Mouse (Mus musculus) liver, postnatal 0 days (tissue): ENCODE data around the gene Dock1. TPM values are rescaled to one million over a fixed set of nuclear protein-coding genes. Genes with fewer than 3 reads are reported as not detected.
A peak's percentile ranks its signal among the peaks of the same experiment; 100 is the strongest.

Source experiments
- ATAC-seq: fragments of 200-750 bp; cut with Nextera tagmentation; 2 replicates; pipeline ENCODE4 v1.8.0; 2017; ENCODE audit warnings: mild to moderate bottlenecking, moderate library complexity
- DNase-seq: peaks from one replicate; pipeline ENCODE4 v3.0.0-alpha.2; 2016
- H3K27ac ChIP-seq: fragments of 300-500 bp; sonication (generic); 2 replicates; pipeline ENCODE4 v1.5.1; 2014; ENCODE audit warnings: antibody characterized with exemption, moderate library complexity, mild to moderate bottlenecking, low read depth
- H3K27me3 ChIP-seq: fragments of 300-500 bp; sonication (generic); 2 replicates; pipeline ENCODE4 v1.6.1; 2014; ENCODE audit warnings: low read length, control low read depth, mixed read lengths; ENCODE audit not compliant: insufficient read depth
- H3K36me3 ChIP-seq: fragments of 300-500 bp; sonication (generic); replicated peaks from 2 replicates; pipeline ENCODE4 v1.6.1; 2014; ENCODE audit warnings: mild to moderate bottlenecking, control low read depth, low read length, moderate library complexity, mixed read lengths; ENCODE audit not compliant: insufficient read depth
- H3K4me1 ChIP-seq: fragments of 300-500 bp; sonication (generic); 2 replicates; pipeline ENCODE4 v1.6.1; 2014; ENCODE audit warnings: antibody characterized with exemption, mild to moderate bottlenecking, control low read depth; ENCODE audit not compliant: insufficient read depth
- H3K4me2 ChIP-seq: fragments of 300-500 bp; sonication (generic); 2 replicates; pipeline ENCODE4 v1.6.1; 2014; ENCODE audit warnings: low read depth, mild to moderate bottlenecking, low read length, moderate library complexity, mixed read lengths
- H3K4me3 ChIP-seq: fragments of 300-500 bp; sonication (generic); 2 replicates; pipeline ENCODE4 v1.5.1; 2014; ENCODE audit warnings: low read depth, low read length
- H3K9ac ChIP-seq: fragments of 300-500 bp; sonication (generic); replicated peaks from 2 replicates; pipeline ENCODE4 v1.6.1; 2014; ENCODE audit warnings: mild to moderate bottlenecking, moderate library complexity
- H3K9me3 ChIP-seq: fragments of 300-500 bp; sonication (generic); 2 replicates; pipeline ENCODE4 v1.6.1; 2016; ENCODE audit warnings: mild to moderate bottlenecking, control low read depth, low read length, mixed read lengths
- CTCF ChIP-seq: sonication (generic); IDR thresholded peaks from 2 replicates; pipeline ENCODE4 v1.5.1; 2016; ENCODE audit warnings: antibody characterized with exemption, low read depth
- EP300 ChIP-seq: IDR thresholded peaks from 2 replicates; pipeline ENCODE4 v1.6.1; 2016; ENCODE audit warnings: antibody characterized with exemption, low read depth, mild to moderate bottlenecking
- WGBS: fragments of 180-500 bp; shearing (Covaris S2); extraction: QIAGEN DNeasy Blood & Tissue Kit; methylation state at CpG from one replicate; pipeline ENCODE4 v1.1.7; 2014; ENCODE audit not compliant: insufficient replicate concordance; 5-methylcytosine and 5-hydroxymethylcytosine counted together
- polyA plus RNA-seq: library from polyadenylated mRNA; unstranded; fragments of >200 nt; fragmentation: Nextera tagmentation; extraction: Ambion mirVana; gene quantifications from 2 replicates; pipeline ENCODE4 v1.2.1, GENCODE M21; 2015

Gene Dock1
- polyA plus RNA-seq, 1 experiment from 2014 or later, result 3.2 TPM

GRCm38 (mm10) chr7:134690806-134691205, 20.4 kb downstream of the Dock1 start:
- Histone ChIP-seq H3K9me3 (no peaks in the 10 kb centered on the region), H3K27me3 (no peaks in the 10 kb centered on the region), H3K4me1 (peaks cover 21% of the 10 kb centered on the region), H3K27ac (no peak overlapping the region), H3K4me3 (no peak overlapping the region), H3K9ac (no peak overlapping the region), H3K36me3 (no peaks in the 10 kb centered on the region), H3K4me2 (no peak overlapping the region)
- ATAC-seq (no peak), DNase-seq (no peak)
- WGBS, result 77% methylated on average over 3 of the region's 3 CpGs
- TF ChIP-seq EP300, result no peak
- no peak for TF ChIP-seq CTCF

DNA sequence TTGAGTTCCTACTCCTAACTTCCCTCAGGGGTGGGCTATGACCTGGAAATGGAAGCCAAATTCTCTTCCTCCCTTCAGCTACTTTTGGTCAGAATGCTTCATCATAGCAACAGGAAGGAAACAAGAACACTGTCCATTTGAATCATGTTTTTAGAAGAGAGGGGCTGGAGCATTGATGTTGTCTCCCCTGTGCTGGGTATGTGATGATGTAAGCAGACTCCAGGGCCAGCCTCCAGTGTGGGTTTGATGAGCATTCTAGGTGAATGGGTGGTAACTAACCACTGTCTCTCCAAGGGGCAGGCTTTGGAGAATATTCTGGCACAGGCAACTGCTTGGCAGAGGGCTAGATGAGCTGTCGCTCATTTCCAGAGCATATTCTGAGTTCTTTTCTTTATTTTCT, 22.9 kb downstream of the Dock1 start:
- TF ChIP-seq EP300 (no peak), CTCF (no peak)
- Histone ChIP-seq H3K4me2 (no peak overlapping the region), H3K9ac (no peak overlapping the region), H3K9me3 (no peaks in the 10 kb centered on the region), H3K4me3 (no peak overlapping the region), H3K36me3 (no peaks in the 10 kb centered on the region), H3K27me3 (no peaks in the 10 kb centered on the region), H3K4me1 (peaks cover 25% of the 10 kb centered on the region), H3K27ac (no peak overlapping the region)
- ATAC-seq (no peak), DNase-seq (no peak)
- 86% methylated on average over 1 of the region's 1 CpGs for WGBS

DNA sequence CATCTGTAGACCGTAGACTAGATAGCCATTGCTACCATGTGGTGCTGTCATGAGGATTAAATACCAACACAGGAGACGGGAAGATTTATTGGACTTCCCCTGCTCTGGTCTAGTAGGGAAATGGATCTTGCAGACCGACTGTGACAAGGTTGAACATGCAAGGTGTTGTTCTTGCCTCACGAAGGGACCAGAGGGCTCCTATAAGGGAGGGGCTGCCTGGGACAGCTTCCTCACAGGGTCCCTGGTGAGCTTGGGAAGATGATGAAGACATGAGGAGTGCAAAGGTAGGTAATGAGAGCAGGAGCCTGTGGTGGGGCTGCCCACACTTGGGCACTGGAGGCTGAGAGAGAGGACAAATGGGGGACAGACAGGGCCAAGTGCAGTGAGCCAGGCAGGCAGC, 25.0 kb downstream of the Dock1 start:
- Histone ChIP-seq H3K4me3 (no peak overlapping the region), H3K27ac (no peak overlapping the region), H3K9ac (no peak overlapping the region), H3K36me3 (no peaks in the 10 kb centered on the region), H3K27me3 (no peaks in the 10 kb centered on the region), H3K4me2 (no peak overlapping the region), H3K9me3 (no peaks in the 10 kb centered on the region), H3K4me1 (peaks cover 16% of the 10 kb centered on the region)
- no peak for DNase-seq
- TF ChIP-seq CTCF (no peak), EP300 (no peak)
- ATAC-seq, result no peak
- WGBS, result 59% methylated on average over 4 of the region's 4 CpGs

GRCm38 (mm10) chr7:134696126-134696979, 25.9 kb downstream of the Dock1 start:
- Histone ChIP-seq H3K4me2 (no peak overlapping the region), H3K27me3 (no peaks in the 10 kb centered on the region), H3K36me3 (no peaks in the 10 kb centered on the region), H3K4me3 (no peak overlapping the region), H3K4me1 (peaks cover 14% of the 10 kb centered on the region), H3K9ac (no peak overlapping the region), H3K27ac (no peak overlapping the region), H3K9me3 (no peaks in the 10 kb centered on the region)
- ATAC-seq, result no peak
- no peak for DNase-seq
- TF ChIP-seq EP300 (no peak), CTCF (no peak)
- WGBS, result 53% methylated on average over 10 of the region's 10 CpGs

- no peak overlapping the region for H3K4me2 ChIP-seq
- peak; percentile 35 for DNase-seq
- no peaks in the 10 kb centered on the region for H3K9me3 ChIP-seq
- no peaks in the 10 kb centered on the region for H3K27me3 ChIP-seq
- no peak overlapping the region for H3K27ac ChIP-seq
- peak; percentile 27; the same call in 1 of the 2 replicates for ATAC-seq
- no peak for TF ChIP-seq CTCF
- no peak for TF ChIP-seq EP300
- 19% methylated on average over 4 of the region's 4 CpGs for WGBS
- peaks cover 14% of the 10 kb centered on the region for H3K4me1 ChIP-seq
- no peak overlapping the region for H3K4me3 ChIP-seq
- no peak overlapping the region for H3K9ac ChIP-seq
- H3K36me3 ChIP-seq, result no peaks in the 10 kb centered on the region
Observed at GRCm38 (mm10) chr7:134697479-134697878, 27.0 kb downstream of the Dock1 start.

DNA sequence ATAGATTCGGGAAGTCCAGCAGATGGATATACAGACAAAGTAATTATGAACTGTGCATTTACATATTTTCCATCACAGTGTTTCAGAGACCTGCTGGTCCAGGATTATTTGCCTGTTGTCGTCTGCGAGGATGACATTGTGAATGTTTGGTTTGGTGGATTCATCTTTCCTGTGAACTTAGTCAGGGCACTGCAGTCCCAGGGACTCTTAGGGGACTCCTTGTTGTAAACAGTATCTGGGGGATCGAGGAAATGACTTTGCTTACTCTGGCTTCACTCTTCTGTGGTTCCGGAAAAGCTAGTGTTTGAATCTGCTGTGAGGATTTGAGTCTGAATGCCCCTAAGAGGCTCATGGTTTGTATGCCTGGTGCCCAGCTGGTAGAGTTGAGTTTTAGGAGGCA, 27.8 kb downstream of the Dock1 start:
- H3K4me2 ChIP-seq, result no peak overlapping the region
- no peaks in the 10 kb centered on the region for H3K27me3 ChIP-seq
- peaks cover 11% of the 10 kb centered on the region for H3K4me1 ChIP-seq
- no peaks in the 10 kb centered on the region for H3K9me3 ChIP-seq
- ATAC-seq, result no peak
- no peaks in the 10 kb centered on the region for H3K36me3 ChIP-seq
- no peak overlapping the region for H3K27ac ChIP-seq
- TF ChIP-seq EP300 (no peak), CTCF (no peak)
- no peak overlapping the region for H3K4me3 ChIP-seq
- WGBS, result 54% methylated on average over 5 of the region's 5 CpGs
- no peak for DNase-seq
- H3K9ac ChIP-seq, result no peak overlapping the region
